Mouse (Mus musculus) cortical plate, adult 2 months (tissue): Measurements from ENCODE around the gene Akap10.

ENCODE experiments used
- CTCF ChIP-seq: fragments of 200-500 bp; IDR thresholded peaks from 2 replicates; pipeline ENCODE4 v1.5.1; 2011; ENCODE audit warnings: mild to moderate bottlenecking, control low read depth, low read length; ENCODE audit not compliant: insufficient read depth; ENCODE audit errors: extremely low read depth
- POLR2A ChIP-seq: fragments of 200-500 bp; IDR thresholded peaks from 2 replicates; pipeline ENCODE4 v1.6.1; 2011; ENCODE audit warnings: mild to moderate bottlenecking, low read length, control low read depth; ENCODE audit not compliant: insufficient read depth; ENCODE audit errors: extremely low read depth

DNA sequence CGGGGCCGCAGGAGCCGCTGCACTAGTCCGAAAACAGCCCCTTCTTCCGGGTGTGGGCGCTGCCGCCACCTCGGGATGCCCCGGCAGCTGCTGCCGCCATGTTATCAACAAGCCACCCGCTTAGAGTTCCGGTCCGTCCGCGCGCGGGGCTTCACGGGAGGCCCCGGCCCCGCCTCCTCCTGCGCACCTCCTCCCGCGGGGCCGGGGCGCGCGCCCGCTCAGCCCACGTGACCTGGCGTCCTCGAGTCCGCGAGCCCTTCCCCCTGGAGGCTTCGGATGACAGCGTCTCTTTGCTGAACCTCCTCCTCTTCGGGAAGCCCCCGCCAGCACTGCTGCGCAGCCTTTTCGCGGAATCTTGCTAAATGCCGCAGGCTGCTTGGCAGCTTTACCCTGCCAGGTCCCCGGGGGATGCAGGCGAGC, at the start of gene Akap10:
- TF ChIP-seq CTCF, result no peak
- peak; percentile 92 for TF ChIP-seq POLR2A
